Mouse (Mus musculus) heart, adult 2 months (tissue): ENCODE data around the gene Ostf1. TPM values are rescaled to one million over a fixed set of nuclear protein-coding genes. Genes with fewer than 3 reads are reported as not detected.

Experiments
- DNase-seq, 2 experiments: peaks; one replicate each; pipeline ENCODE4 v3.0.0; 2021
- H3K27ac ChIP-seq: fragments of 200-600 bp; 2 replicates; pipeline ENCODE4 v1.8.1; 2022
- H3K27me3 ChIP-seq: fragments of 200-500 bp; 2 replicates; pipeline ENCODE4 v1.6.1; 2012; ENCODE audit warnings: mild to moderate bottlenecking, low read length, inconsistent platforms, mixed read lengths; ENCODE audit not compliant: control insufficient read depth, insufficient read depth
- H3K36me3 ChIP-seq: fragments of 200-500 bp; 2 replicates; pipeline ENCODE4 v1.6.1; 2012; ENCODE audit warnings: low read length, inconsistent platforms; ENCODE audit not compliant: control insufficient read depth, insufficient read depth
- H3K4me1 ChIP-seq: fragments of 200-500 bp; 2 replicates; pipeline ENCODE4 v1.6.1; 2011; ENCODE audit warnings: low read length; ENCODE audit not compliant: control insufficient read depth, insufficient read depth
- H3K4me3 ChIP-seq: fragments of 200-600 bp; 2 replicates; pipeline ENCODE4 v1.8.1; 2022
- H3K79me2 ChIP-seq: fragments of 200-500 bp; replicated peaks from 2 replicates; pipeline ENCODE4 v1.6.1; 2012; ENCODE audit warnings: mild to moderate bottlenecking, inconsistent platforms, low read length, moderate library complexity, mixed read lengths; ENCODE audit not compliant: control insufficient read depth, insufficient read depth
- H3K9ac ChIP-seq: fragments of 200-500 bp; 2 replicates; pipeline ENCODE4 v1.6.1; 2012; ENCODE audit warnings: low read depth, mild to moderate bottlenecking, control low read depth, inconsistent platforms, low read length, mixed read lengths
- CTCF ChIP-seq: fragments of 200-600 bp; IDR thresholded peaks from 2 replicates; pipeline ENCODE4 v1.8.1; 2022; ENCODE audit warnings: antibody characterized with exemption, mild to moderate bottlenecking, moderate library complexity
- EP300 ChIP-seq: fragments of 200-500 bp; IDR thresholded peaks from 2 replicates; pipeline ENCODE4 v1.6.1; 2011; ENCODE audit warnings: low read depth, low read length, control low read depth; ENCODE audit not compliant: insufficient read depth
- POLR2A ChIP-seq: fragments of 200-500 bp; IDR thresholded peaks from 2 replicates; pipeline ENCODE4 v1.6.1; 2011; ENCODE audit warnings: mild to moderate bottlenecking, low read depth, low read length, control low read depth; ENCODE audit not compliant: insufficient read depth
- WGBS: fragments of 180-500 bp; shearing (Covaris S2); methylation state at CpG from one replicate; pipeline ENCODE4 v1.1.7; 2018; 5-methylcytosine and 5-hydroxymethylcytosine counted together
- intact Hi-C: fragments of 180-260 bp; cut with DNase I; formaldehyde crosslinking; loops from one replicate; pipeline ENCODE4 v1.15.1; 2025
- polyA plus RNA-seq: library from polyadenylated mRNA; depleted of rRNA; stranded (reverse); fragments of >200 nt; gene quantifications from 2 replicates; pipeline ENCODE4 v1.2.3, GENCODE M21; 2012
- total RNA-seq, 2 experiments: library from RNA; stranded (reverse); gene quantifications; 2 replicates each; pipeline ENCODE4 v1.2.3; 2021

Ostf1 gene
- total and polyA plus RNA-seq, 3 experiments: 29.5 to 37.6 (median 35.3) TPM

- H3K4me1 ChIP-seq: peaks cover 6% of the 10 kb centered on the region
- peaks cover 2% of the 10 kb centered on the region for H3K79me2 ChIP-seq
- 66% methylated on average over 13 of the region's 13 CpGs for WGBS
- no peak for DNase-seq
- H3K9ac ChIP-seq: peak overlapping the region; percentile 81
- H3K36me3 ChIP-seq: peaks cover 9% of the 10 kb centered on the region
- H3K27ac ChIP-seq: peak overlapping the region; percentile 50
- H3K4me3 ChIP-seq: peak overlapping the region; percentile 67
- H3K27me3 ChIP-seq: no peaks in the 10 kb centered on the region
- no peak for TF ChIP-seq EP300
- TF ChIP-seq POLR2A: no peak
- TF ChIP-seq CTCF: no peak
- intact Hi-C loops: loop anchor here (5.0 kb wide), 1 partner anchor 80 kb away; the partner anchor contains the start of gene D030056L22Rik
Observed at GRCm38 (mm10) chr19:18632231-18633185, 885 bp upstream of the Ostf1 start.

GRCm38 (mm10) chr19:18631161-18631643 is 421 bp downstream of the Ostf1 start:
- peak overlapping the region; percentile 67 for H3K4me3 ChIP-seq
- peaks cover 9% of the 10 kb centered on the region for H3K36me3 ChIP-seq
- intact Hi-C loops: loop anchor here (1.0 to 5.0 kb wide), 3 partner anchors 14 to 81 kb away; partner anchors contain the start of genes Carnmt1 and D030056L22Rik
- H3K4me1 ChIP-seq: peaks cover 6% of the 10 kb centered on the region
- peak; percentile 86 for DNase-seq
- TF ChIP-seq CTCF: peak; percentile 33
- no peak for TF ChIP-seq EP300
- WGBS: under 1% methylated on average over 40 of the region's 40 CpGs
- peak overlapping the region; percentile 94 for H3K9ac ChIP-seq
- H3K79me2 ChIP-seq: peaks cover 2% of the 10 kb centered on the region
- peak overlapping the region; percentile 83 for H3K27ac ChIP-seq
- H3K27me3 ChIP-seq: no peaks in the 10 kb centered on the region

- peaks cover 6% of the 10 kb centered on the region for H3K4me1 ChIP-seq
- 7% methylated on average over 17 of the region's 17 CpGs for WGBS
- H3K79me2 ChIP-seq: peaks cover 2% of the 10 kb centered on the region
- H3K27me3 ChIP-seq: no peaks in the 10 kb centered on the region
- peaks cover 9% of the 10 kb centered on the region for H3K36me3 ChIP-seq
- intact Hi-C loops: loop anchor here (1.0 to 5.0 kb wide), 3 partner anchors 14 to 82 kb away; partner anchors contain the start of genes Carnmt1 and D030056L22Rik
- DNase-seq: peak in 1 of 2 experiments; percentile 49
- H3K4me3 ChIP-seq: peak overlapping the region; percentile 67
- H3K9ac ChIP-seq: peak overlapping the region; percentile 94
- peak overlapping the region; percentile 83 for H3K27ac ChIP-seq
- TF ChIP-seq EP300 (no peak), CTCF (no peak), POLR2A (no peak)
Observed at GRCm38 (mm10) chr19:18630221-18631119, 1.2 kb downstream of the Ostf1 start.

GRCm38 (mm10) chr19:18629589-18629988 is 2.0 kb downstream of the Ostf1 start:
- TF ChIP-seq CTCF (no peak), EP300 (no peak), POLR2A (no peak)
- DNase-seq: no peak
- peaks cover 11% of the 10 kb centered on the region for H3K36me3 ChIP-seq
- WGBS: 45% methylated on average over 1 of the region's 1 CpGs
- peaks cover 7% of the 10 kb centered on the region for H3K79me2 ChIP-seq
- H3K27me3 ChIP-seq: no peaks in the 10 kb centered on the region
- H3K27ac ChIP-seq: peak overlapping the region; percentile 83
- intact Hi-C loops: no loop called here
- peak overlapping the region; percentile 67; the same call in 1 of the 2 replicates for H3K4me3 ChIP-seq
- H3K9ac ChIP-seq: no peak overlapping the region
- peaks cover 8% of the 10 kb centered on the region for H3K4me1 ChIP-seq

GRCm38 (mm10) chr19:18623894-18624293 is 7.7 kb downstream of the Ostf1 start:
- no peak overlapping the region for H3K9ac ChIP-seq
- no peak for DNase-seq
- H3K79me2 ChIP-seq: peaks cover 15% of the 10 kb centered on the region
- no peaks in the 10 kb centered on the region for H3K27me3 ChIP-seq
- peaks cover 2% of the 10 kb centered on the region for H3K36me3 ChIP-seq
- no peak overlapping the region for H3K27ac ChIP-seq
- intact Hi-C loops: no loop called here
- peaks cover 21% of the 10 kb centered on the region for H3K4me1 ChIP-seq
- TF ChIP-seq POLR2A (no peak), CTCF (no peak), EP300 (no peak)
- H3K4me3 ChIP-seq: no peak overlapping the region
- WGBS: 73% methylated on average over 2 of the region's 2 CpGs
